Mouse (Mus musculus): ENCODE measurements around the gene Lhx2. TPM values are rescaled to one million over a fixed set of nuclear protein-coding genes. Genes with fewer than 3 reads are reported as not detected.

Gene Lhx2
- polyA plus RNA-seq, 1 experiment from 2014 or later: not detected

DNA sequence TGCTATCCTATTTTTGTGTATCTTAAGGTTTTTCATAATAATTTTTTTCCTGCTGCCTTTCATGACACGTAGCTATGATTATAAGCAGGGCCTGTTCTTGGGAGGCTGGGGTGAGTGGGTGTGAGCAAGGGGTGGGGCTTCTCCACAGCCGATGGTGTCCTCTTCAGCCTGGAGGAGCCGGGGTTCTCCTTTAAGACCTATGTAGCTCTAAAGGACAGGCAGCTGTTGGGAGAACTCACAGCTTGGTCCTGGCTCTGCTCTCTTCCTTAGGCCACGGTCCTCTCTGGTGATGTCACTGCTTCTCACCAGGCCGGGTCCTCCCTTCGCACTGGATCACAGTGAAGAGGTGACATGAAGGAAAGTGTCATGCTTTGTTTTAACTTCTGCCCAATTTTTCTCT lies 58.8 kb downstream of the Lhx2 start:
- Histone ChIP-seq H3K9ac (replicated peaks; ENCODE audit: low read depth) (no peak overlapping the region), H3K4me3 (ENCODE audit: low read depth, low read length) (no peak overlapping the region), H3K9me3 (ENCODE audit: low read length) (no peaks in the 10 kb centered on the region), H3K36me3 (ENCODE audit: insufficient read depth, low read length) (no peaks in the 10 kb centered on the region), H3K27ac (ENCODE audit: low read length) (no peak overlapping the region), H3K4me1 (ENCODE audit: insufficient read depth, low read depth, low read length) (no peaks in the 10 kb centered on the region), H3K4me2 (replicated peaks; ENCODE audit: low read depth, low read length) (no peak overlapping the region), H3K27me3 (replicated peaks; ENCODE audit: insufficient read depth, low read length) (no peaks in the 10 kb centered on the region)
- DNase-seq (ENCODE audit: low spot score) (no peak), ATAC-seq (no peak)
- WGBS: 46% methylated on average over 6 of the region's 6 CpGs
- TF ChIP-seq CTCF (IDR thresholded peaks at IDR 0.05) (no peak), EP300 (IDR thresholded peaks at IDR 0.05) (no peak)

DNA sequence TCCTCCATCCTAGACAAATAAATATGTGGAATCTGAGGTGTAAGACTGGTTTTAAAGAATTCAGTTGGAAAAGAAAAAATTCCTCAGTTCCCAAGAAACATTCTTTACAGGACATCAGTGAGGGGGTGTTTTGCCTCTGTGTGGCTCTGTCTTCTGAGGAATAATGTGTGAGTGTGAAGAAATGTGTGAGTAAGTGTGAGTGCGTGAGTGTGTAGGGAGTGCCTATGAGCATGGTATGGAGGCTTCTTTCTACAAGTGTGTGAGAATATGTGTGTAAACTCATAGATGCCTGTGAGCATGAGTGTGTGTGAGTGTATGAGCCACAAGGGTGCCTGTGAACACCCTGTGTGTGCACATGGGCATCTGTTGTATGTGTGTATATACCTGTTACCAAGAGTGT lies 63.5 kb downstream of the Lhx2 start:
- H3K27ac ChIP-seq (ENCODE audit: low read length): no peak overlapping the region
- no peaks in the 10 kb centered on the region for H3K9me3 ChIP-seq (ENCODE audit: low read length)
- no peak overlapping the region for H3K4me3 ChIP-seq (ENCODE audit: low read depth, low read length)
- 80% methylated on average over 1 of the region's 1 CpGs for WGBS
- ATAC-seq (no peak), DNase-seq (ENCODE audit: low spot score) (no peak)
- no peaks in the 10 kb centered on the region for H3K36me3 ChIP-seq (ENCODE audit: insufficient read depth, low read length)
- TF ChIP-seq EP300 (IDR thresholded peaks at IDR 0.05): no peak
- no peak for TF ChIP-seq CTCF (IDR thresholded peaks at IDR 0.05)
- H3K4me1 ChIP-seq (ENCODE audit: insufficient read depth, low read depth, low read length): no peaks in the 10 kb centered on the region
- no peaks in the 10 kb centered on the region for H3K27me3 ChIP-seq (replicated peaks; ENCODE audit: insufficient read depth, low read length)
- no peak overlapping the region for H3K9ac ChIP-seq (replicated peaks; ENCODE audit: low read depth)
- H3K4me2 ChIP-seq (replicated peaks; ENCODE audit: low read depth, low read length): no peak overlapping the region

DNA sequence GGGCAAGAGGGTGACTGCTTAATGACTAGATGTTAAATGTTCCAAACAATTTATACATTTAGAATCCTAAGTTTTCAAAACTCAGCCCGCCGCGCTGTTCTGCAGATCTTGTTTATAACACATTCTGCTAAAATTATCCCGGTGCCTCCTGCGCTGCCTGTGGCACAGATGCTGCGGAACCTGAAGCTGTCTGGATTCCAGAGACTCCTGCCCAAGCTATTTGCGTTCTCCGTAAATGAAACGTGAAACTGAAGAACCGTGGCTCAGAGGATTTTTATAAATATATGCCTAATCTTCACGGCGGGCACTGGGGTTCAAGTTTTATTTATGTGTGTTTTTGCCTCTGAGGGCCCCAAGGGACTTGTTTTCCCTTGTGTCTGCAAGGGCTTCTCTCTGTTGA lies 64.2 kb downstream of the Lhx2 start:
- Histone ChIP-seq H3K36me3 (ENCODE audit: insufficient read depth, low read length) (no peaks in the 10 kb centered on the region), H3K4me2 (replicated peaks; ENCODE audit: low read depth, low read length) (no peak overlapping the region), H3K27ac (ENCODE audit: low read length) (no peak overlapping the region), H3K4me3 (ENCODE audit: low read depth, low read length) (no peak overlapping the region), H3K4me1 (ENCODE audit: insufficient read depth, low read depth, low read length) (no peaks in the 10 kb centered on the region), H3K9me3 (ENCODE audit: low read length) (no peaks in the 10 kb centered on the region), H3K27me3 (replicated peaks; ENCODE audit: insufficient read depth, low read length) (no peaks in the 10 kb centered on the region), H3K9ac (replicated peaks; ENCODE audit: low read depth) (no peak overlapping the region)
- TF ChIP-seq CTCF (IDR thresholded peaks at IDR 0.05): no peak
- TF ChIP-seq EP300 (IDR thresholded peaks at IDR 0.05): no peak
- ATAC-seq: no peak
- 49% methylated on average over 12 of the region's 12 CpGs for WGBS
- DNase-seq (ENCODE audit: low spot score): no peak

DNA sequence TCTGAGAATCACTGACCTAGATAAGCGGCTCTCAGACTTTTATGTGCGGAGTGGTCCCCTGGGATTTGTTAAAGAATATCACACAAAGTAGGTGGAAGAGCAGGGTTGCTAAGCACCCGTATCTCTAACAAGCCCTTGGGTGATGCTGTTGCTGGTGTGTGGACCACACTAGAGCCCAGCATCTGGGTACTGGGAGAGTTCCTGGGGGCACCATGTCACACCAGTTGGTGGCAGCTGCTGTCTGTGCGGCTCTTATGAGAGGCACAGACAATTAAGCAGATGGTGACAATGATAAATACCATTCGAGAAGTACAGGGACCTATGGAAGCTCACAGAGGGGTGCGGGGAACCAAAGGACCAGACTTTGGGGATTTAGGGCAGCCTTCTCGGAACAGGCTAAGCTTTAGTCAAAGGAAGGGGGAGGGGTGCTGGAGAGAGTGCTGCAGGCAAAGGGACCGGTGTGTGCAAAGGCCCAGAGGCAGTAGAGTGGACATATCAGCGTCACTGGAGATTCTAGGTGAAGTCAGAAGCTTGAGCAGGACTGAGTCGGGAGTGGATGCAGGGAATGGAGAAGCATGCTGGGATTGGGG lies 65.0 kb downstream of the Lhx2 start:
- no peak overlapping the region for H3K27ac ChIP-seq (ENCODE audit: low read length)
- no peaks in the 10 kb centered on the region for H3K9me3 ChIP-seq (ENCODE audit: low read length)
- WGBS: 75% methylated on average over 10 of the region's 10 CpGs
- no peak overlapping the region for H3K4me2 ChIP-seq (replicated peaks; ENCODE audit: low read depth, low read length)
- no peak for ATAC-seq
- no peak overlapping the region for H3K9ac ChIP-seq (replicated peaks; ENCODE audit: low read depth)
- no peaks in the 10 kb centered on the region for H3K4me1 ChIP-seq (ENCODE audit: insufficient read depth, low read depth, low read length)
- no peak for TF ChIP-seq EP300 (IDR thresholded peaks at IDR 0.05)
- TF ChIP-seq CTCF (IDR thresholded peaks at IDR 0.05): no peak
- no peak overlapping the region for H3K4me3 ChIP-seq (ENCODE audit: low read depth, low read length)
- H3K36me3 ChIP-seq (ENCODE audit: insufficient read depth, low read length): no peaks in the 10 kb centered on the region
- DNase-seq (ENCODE audit: low spot score): no peak
- H3K27me3 ChIP-seq (replicated peaks; ENCODE audit: insufficient read depth, low read length): no peaks in the 10 kb centered on the region

DNA sequence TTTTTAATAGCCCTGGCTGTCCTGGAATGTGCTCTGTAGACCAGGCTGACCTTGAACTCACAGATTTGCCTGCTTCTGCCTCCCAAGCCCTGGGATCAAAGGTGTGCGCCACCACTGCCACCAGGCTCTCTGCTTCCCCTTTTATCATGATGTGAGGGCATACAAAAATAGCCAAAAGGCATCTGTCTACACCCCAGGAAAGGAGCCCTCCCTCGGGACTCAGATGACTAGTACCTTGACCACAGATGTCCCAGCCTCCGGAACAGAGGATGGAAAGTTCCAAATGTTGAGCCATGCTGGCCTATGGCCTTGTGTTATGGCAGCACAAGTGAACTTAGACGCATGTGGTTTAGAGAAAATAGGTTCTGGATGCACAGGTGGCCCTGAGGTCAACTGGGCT lies 66.3 kb downstream of the Lhx2 start:
- no peak for TF ChIP-seq EP300 (IDR thresholded peaks at IDR 0.05)
- 79% methylated on average over 4 of the region's 4 CpGs for WGBS
- Histone ChIP-seq H3K4me2 (replicated peaks; ENCODE audit: low read depth, low read length) (no peak overlapping the region), H3K27ac (ENCODE audit: low read length) (no peak overlapping the region), H3K4me3 (ENCODE audit: low read depth, low read length) (no peak overlapping the region), H3K27me3 (replicated peaks; ENCODE audit: insufficient read depth, low read length) (no peaks in the 10 kb centered on the region), H3K9me3 (ENCODE audit: low read length) (no peaks in the 10 kb centered on the region), H3K4me1 (ENCODE audit: insufficient read depth, low read depth, low read length) (no peaks in the 10 kb centered on the region), H3K9ac (replicated peaks; ENCODE audit: low read depth) (no peak overlapping the region), H3K36me3 (ENCODE audit: insufficient read depth, low read length) (no peaks in the 10 kb centered on the region)
- no peak for DNase-seq (ENCODE audit: low spot score)
- no peak for ATAC-seq

DNA sequence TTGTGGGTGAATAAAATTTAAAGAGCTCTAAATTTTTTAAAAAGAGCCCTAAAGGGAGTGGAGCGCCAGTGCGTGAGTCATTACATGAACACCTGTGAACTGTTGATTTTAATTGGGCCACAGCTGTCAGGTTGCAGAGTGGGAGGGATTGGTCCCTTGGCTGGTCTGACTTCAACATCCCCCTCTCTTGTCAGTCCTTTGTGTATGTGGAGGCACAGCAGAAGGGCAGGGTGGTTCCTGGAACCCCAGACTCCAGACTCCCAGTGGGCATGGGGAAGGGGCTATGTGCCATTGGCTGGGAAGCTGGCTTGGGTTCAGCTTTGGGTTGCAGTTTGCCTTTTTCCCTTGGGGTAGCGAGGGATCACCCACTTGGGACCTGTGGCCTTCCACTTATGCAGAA lies 70.2 kb downstream of the Lhx2 start:
- TF ChIP-seq EP300 (IDR thresholded peaks at IDR 0.05): no peak
- no peak for TF ChIP-seq CTCF (IDR thresholded peaks at IDR 0.05)
- H3K4me2 ChIP-seq (replicated peaks; ENCODE audit: low read depth, low read length): no peak overlapping the region
- H3K4me1 ChIP-seq (ENCODE audit: insufficient read depth, low read depth, low read length): no peaks in the 10 kb centered on the region
- H3K27ac ChIP-seq (ENCODE audit: low read length): no peak overlapping the region
- no peak overlapping the region for H3K9ac ChIP-seq (replicated peaks; ENCODE audit: low read depth)
- H3K4me3 ChIP-seq (ENCODE audit: low read depth, low read length): no peak overlapping the region
- H3K9me3 ChIP-seq (ENCODE audit: low read length): no peaks in the 10 kb centered on the region
- H3K27me3 ChIP-seq (replicated peaks; ENCODE audit: insufficient read depth, low read length): no peaks in the 10 kb centered on the region
- DNase-seq (ENCODE audit: low spot score): no peak
- ATAC-seq: no peak
- 82% methylated on average over 3 of the region's 3 CpGs for WGBS
- H3K36me3 ChIP-seq (ENCODE audit: insufficient read depth, low read length): no peaks in the 10 kb centered on the region

DNA sequence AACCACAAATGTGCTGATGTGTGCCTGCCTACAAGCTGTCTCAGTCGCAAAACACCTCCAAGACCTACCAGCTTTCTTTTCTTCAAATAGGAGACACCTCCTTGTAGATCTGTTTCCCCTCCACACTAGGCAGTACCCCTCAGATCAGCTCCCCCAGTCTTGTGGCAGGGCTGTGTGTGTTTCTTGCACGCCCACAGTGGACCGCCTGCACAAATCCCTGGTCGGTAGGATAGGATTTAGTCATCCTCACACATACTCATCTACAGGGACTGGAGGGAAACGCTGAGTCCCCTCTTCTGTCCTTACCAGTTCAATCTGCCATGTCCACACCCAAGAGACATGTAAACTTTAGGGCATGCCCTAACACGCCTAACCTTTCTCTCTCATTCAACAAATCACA lies 71.1 kb downstream of the Lhx2 start:
- 80% methylated on average over 6 of the region's 6 CpGs for WGBS
- no peak overlapping the region for H3K9ac ChIP-seq (replicated peaks; ENCODE audit: low read depth)
- H3K9me3 ChIP-seq (ENCODE audit: low read length): no peaks in the 10 kb centered on the region
- H3K4me1 ChIP-seq (ENCODE audit: insufficient read depth, low read depth, low read length): no peaks in the 10 kb centered on the region
- H3K4me3 ChIP-seq (ENCODE audit: low read depth, low read length): no peak overlapping the region
- H3K4me2 ChIP-seq (replicated peaks; ENCODE audit: low read depth, low read length): no peak overlapping the region
- DNase-seq (ENCODE audit: low spot score) (no peak), ATAC-seq (no peak)
- TF ChIP-seq CTCF (IDR thresholded peaks at IDR 0.05) (no peak), EP300 (IDR thresholded peaks at IDR 0.05) (no peak)
- no peaks in the 10 kb centered on the region for H3K36me3 ChIP-seq (ENCODE audit: insufficient read depth, low read length)
- no peaks in the 10 kb centered on the region for H3K27me3 ChIP-seq (replicated peaks; ENCODE audit: insufficient read depth, low read length)
- no peak overlapping the region for H3K27ac ChIP-seq (ENCODE audit: low read length)
